Mouse (Mus musculus) hindbrain, embryonic 11.5 days (tissue): Measurements from ENCODE around the gene Nr2e1. TPM values are rescaled to one million over a fixed set of nuclear protein-coding genes. Genes with fewer than 3 reads are reported as not detected.

Experiments used
- ATAC-seq: fragments of 200-750 bp; cut with Nextera tagmentation; 2 replicates; pipeline ENCODE4 v1.8.0; 2017; ENCODE audit warnings: mild to moderate bottlenecking, moderate TSS enrichment, moderate library complexity; ENCODE audit not compliant: low FRiP score
- DNase-seq: peaks from one replicate; pipeline ENCODE4 v3.0.0-alpha.2; 2015; ENCODE audit warnings: low spot score
- H3K27ac ChIP-seq: fragments of 300-500 bp; sonication (generic); 2 replicates; pipeline ENCODE4 v1.5.1; 2014; ENCODE audit warnings: mild to moderate bottlenecking, low read depth, low read length
- H3K27me3 ChIP-seq: fragments of 300-500 bp; sonication (generic); 2 replicates; pipeline ENCODE4 v1.6.1; 2014; ENCODE audit warnings: mild to moderate bottlenecking, low read length, moderate library complexity, mixed read lengths; ENCODE audit not compliant: control insufficient read depth, insufficient read depth
- H3K36me3 ChIP-seq: fragments of 300-500 bp; sonication (generic); 2 replicates; pipeline ENCODE4 v1.6.1; 2014; ENCODE audit warnings: mild to moderate bottlenecking, low read length, moderate library complexity, mixed read lengths; ENCODE audit not compliant: control insufficient read depth, insufficient read depth
- H3K4me1 ChIP-seq: fragments of 300-500 bp; sonication (generic); replicated peaks from 2 replicates; pipeline ENCODE4 v1.6.1; 2014; ENCODE audit warnings: low read length, mixed read lengths; ENCODE audit not compliant: control insufficient read depth, insufficient read depth
- H3K4me2 ChIP-seq: fragments of 300-500 bp; sonication (generic); replicated peaks from 2 replicates; pipeline ENCODE4 v1.6.1; 2014; ENCODE audit warnings: mild to moderate bottlenecking, low read depth, low read length
- H3K4me3 ChIP-seq: fragments of 300-500 bp; sonication (generic); 2 replicates; pipeline ENCODE4 v1.5.1; 2014; ENCODE audit warnings: low read depth, low read length
- H3K9ac ChIP-seq: fragments of 300-500 bp; sonication (generic); 2 replicates; pipeline ENCODE4 v1.6.1; 2014; ENCODE audit warnings: low read depth, low read length
- H3K9me3 ChIP-seq: fragments of 300-500 bp; sonication (generic); 2 replicates; pipeline ENCODE4 v1.6.1; 2016; ENCODE audit warnings: low read length; ENCODE audit not compliant: control insufficient read depth
- whole genome bisulfite sequencing: fragments of 180-500 bp; shearing (Covaris S2); extraction: QIAGEN DNeasy Blood & Tissue Kit; methylation state at CpG from one replicate; pipeline ENCODE4 v1.1.7; 2014; 5-methylcytosine and 5-hydroxymethylcytosine counted together
- polyA plus RNA-seq: library from polyadenylated mRNA; unstranded; fragments of >200 nt; fragmentation: Nextera tagmentation; extraction: Ambion mirVana; gene quantifications from 2 replicates; pipeline ENCODE4 v1.2.1, GENCODE M21; 2014

Gene Nr2e1
- polyA plus RNA-seq, 1 experiment from 2014 or later = 0.71 TPM

- 86% methylated on average over 6 of the region's 6 CpGs for WGBS
- Histone ChIP-seq H3K4me1 (no peaks in the 10 kb centered on the region), H3K36me3 (no peaks in the 10 kb centered on the region), H3K9ac (no peak overlapping the region), H3K27me3 (no peaks in the 10 kb centered on the region; the same call in 1 of the 2 replicates), H3K4me2 (no peak overlapping the region), H3K9me3 (no peaks in the 10 kb centered on the region), H3K27ac (no peak overlapping the region), H3K4me3 (no peak overlapping the region)
- ATAC-seq = no peak
- DNase-seq = no peak
These were observed 37.5 kb downstream of the Nr2e1 start for GRCm38 (mm10) chr10:42545707-42546503.

DNA sequence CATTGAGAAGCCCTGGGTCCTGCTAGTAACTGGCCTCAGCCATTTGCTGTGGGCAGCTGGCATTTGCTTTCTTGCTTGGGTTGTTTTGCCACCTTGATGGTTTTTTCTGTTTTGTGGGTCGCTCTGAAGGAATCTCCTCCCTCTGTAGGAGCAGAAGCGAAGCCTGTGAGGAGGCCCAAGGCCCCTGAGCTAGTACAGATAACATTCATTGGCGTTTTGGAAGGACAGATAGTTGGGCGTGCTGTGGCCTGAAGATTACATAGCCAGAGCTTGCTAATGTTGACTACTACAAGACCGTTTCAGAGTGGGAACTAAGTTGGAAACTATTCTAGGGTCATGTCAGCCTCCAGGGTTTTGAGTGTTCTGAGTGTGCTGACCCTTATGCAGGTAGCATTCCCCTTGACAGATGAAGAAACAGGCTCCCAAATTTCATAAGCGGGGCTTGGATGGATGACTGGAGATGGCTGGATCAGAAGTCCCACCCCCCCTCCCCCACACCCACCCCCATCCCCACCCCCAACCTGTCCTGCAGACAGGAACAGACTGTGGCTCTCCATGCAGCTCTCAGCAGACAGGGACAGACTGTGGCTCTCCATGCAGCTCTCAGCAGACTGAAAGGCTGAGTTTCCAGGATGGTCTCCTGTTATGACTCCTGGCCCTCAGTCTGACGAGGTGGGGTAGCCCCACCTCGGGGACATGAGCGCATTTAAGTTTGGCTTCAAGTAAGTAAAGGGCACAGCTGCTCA, 45.7 kb downstream of the Nr2e1 start:
- Histone ChIP-seq H3K27ac (no peak overlapping the region), H3K4me1 (0 out of 2 replicates have a peak, but pooled peaks cover 3% of the 10 kb centered on the region), H3K36me3 (no peaks in the 10 kb centered on the region), H3K27me3 (no peaks in the 10 kb centered on the region), H3K4me2 (no peak overlapping the region), H3K4me3 (no peak overlapping the region), H3K9ac (no peak overlapping the region), H3K9me3 (no peaks in the 10 kb centered on the region)
- 81% methylated on average over 9 of the region's 9 CpGs for WGBS
- ATAC-seq = no peak
- DNase-seq = no peak

- H3K4me3 ChIP-seq = no peak overlapping the region
These were observed 49.5 kb downstream of the Nr2e1 start for GRCm38 (mm10) chr10:42533836-42534453.

DNA sequence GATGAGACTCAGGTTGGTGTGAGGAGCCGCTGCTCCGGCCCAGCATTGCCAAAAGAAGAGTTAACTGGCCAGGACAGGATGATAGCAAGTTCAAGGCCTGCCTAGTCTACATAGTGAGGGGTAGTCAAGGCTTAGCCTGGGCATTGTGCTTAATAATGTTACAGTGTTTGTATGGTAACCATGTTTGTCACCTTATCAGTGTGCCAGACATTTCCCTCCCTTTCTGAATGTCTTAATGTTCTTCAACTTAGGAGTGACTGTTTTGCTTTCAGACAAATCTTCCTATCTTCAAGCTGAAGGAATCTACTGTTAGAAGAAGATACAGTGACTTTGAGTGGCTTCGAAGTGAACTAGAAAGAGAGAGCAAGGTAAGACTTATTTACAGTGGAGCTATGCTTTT, 57.8 kb downstream of the Nr2e1 start:
- no peak overlapping the region for H3K9ac ChIP-seq
- no peak overlapping the region for H3K4me2 ChIP-seq
- no peaks in the 10 kb centered on the region for H3K27me3 ChIP-seq
- H3K4me1 ChIP-seq = no peaks in the 10 kb centered on the region
- 97% methylated on average over 3 of the region's 3 CpGs for WGBS
- no peak overlapping the region for H3K27ac ChIP-seq
- H3K36me3 ChIP-seq = no peaks in the 10 kb centered on the region; the same call in 1 of the 2 replicates
- no peak for ATAC-seq
- no peak overlapping the region for H3K4me3 ChIP-seq
- no peaks in the 10 kb centered on the region for H3K9me3 ChIP-seq
- no peak for DNase-seq

More at GRCm38 (mm10) chr10:42533836-42534453, 49.5 kb downstream of the Nr2e1 start:
- 91% methylated on average over 11 of the region's 11 CpGs for WGBS
- H3K36me3 ChIP-seq = no peaks in the 10 kb centered on the region
- H3K9ac ChIP-seq = no peak overlapping the region
- ATAC-seq (no peak), DNase-seq (no peak)
- H3K27ac ChIP-seq = no peak overlapping the region
- H3K4me2 ChIP-seq = no peak overlapping the region
- H3K27me3 ChIP-seq = no peaks in the 10 kb centered on the region
- H3K9me3 ChIP-seq = no peaks in the 10 kb centered on the region
- no peaks in the 10 kb centered on the region for H3K4me1 ChIP-seq

GRCm38 (mm10) chr10:42523556-42524162, 59.8 kb downstream of the Nr2e1 start:
- Histone ChIP-seq H3K4me3 (no peak overlapping the region), H3K36me3 (no peaks in the 10 kb centered on the region; the same call in 1 of the 2 replicates), H3K27ac (no peak overlapping the region), H3K4me2 (no peak overlapping the region), H3K27me3 (no peaks in the 10 kb centered on the region), H3K4me1 (no peaks in the 10 kb centered on the region), H3K9me3 (no peaks in the 10 kb centered on the region), H3K9ac (no peak overlapping the region)
- no peak for ATAC-seq
- WGBS = 76% methylated on average over 11 of the region's 11 CpGs
- no peak for DNase-seq

DNA sequence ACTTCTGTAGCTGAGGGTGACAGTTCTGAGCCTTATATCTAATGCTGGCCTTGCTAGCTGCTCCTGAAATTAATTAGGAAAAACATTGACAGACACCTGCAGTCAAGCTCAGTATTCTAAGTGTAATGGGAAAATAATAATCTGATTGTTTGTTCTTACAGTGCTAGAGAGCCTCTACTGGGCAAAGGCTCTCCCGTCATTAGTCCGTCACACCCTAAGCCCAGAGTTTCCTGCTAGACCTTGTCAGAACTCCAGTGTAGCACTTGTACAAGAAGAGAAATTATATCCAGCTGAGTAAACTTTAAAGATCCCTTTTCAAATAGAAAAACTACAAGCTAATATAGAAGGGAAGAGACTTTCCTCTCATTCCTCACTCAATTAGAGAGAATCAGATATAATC, 60.5 kb downstream of the Nr2e1 start:
- no peaks in the 10 kb centered on the region for H3K27me3 ChIP-seq
- no peaks in the 10 kb centered on the region for H3K9me3 ChIP-seq
- no peak overlapping the region for H3K4me3 ChIP-seq
- ATAC-seq (no peak), DNase-seq (no peak)
- H3K4me1 ChIP-seq = no peaks in the 10 kb centered on the region
- no peak overlapping the region for H3K4me2 ChIP-seq
- 64% methylated on average over 2 of the region's 2 CpGs for whole genome bisulfite sequencing
- H3K27ac ChIP-seq = no peak overlapping the region
- no peak overlapping the region for H3K9ac ChIP-seq
- no peaks in the 10 kb centered on the region; the same call in 1 of the 2 replicates for H3K36me3 ChIP-seq

- H3K4me2 ChIP-seq = no peak overlapping the region
- H3K27me3 ChIP-seq = no peaks in the 10 kb centered on the region
- H3K9me3 ChIP-seq = no peaks in the 10 kb centered on the region
- no peaks in the 10 kb centered on the region; the same call in 1 of the 2 replicates for H3K36me3 ChIP-seq
- 79% methylated on average over 5 of the region's 5 CpGs for WGBS
- no peak overlapping the region for H3K9ac ChIP-seq
- H3K4me1 ChIP-seq = no peaks in the 10 kb centered on the region
- ATAC-seq = no peak
- no peak overlapping the region for H3K4me3 ChIP-seq
- no peak for DNase-seq
- no peak overlapping the region for H3K27ac ChIP-seq
These were observed 62.0 kb downstream of the Nr2e1 start for GRCm38 (mm10) chr10:42521315-42521981.

DNA sequence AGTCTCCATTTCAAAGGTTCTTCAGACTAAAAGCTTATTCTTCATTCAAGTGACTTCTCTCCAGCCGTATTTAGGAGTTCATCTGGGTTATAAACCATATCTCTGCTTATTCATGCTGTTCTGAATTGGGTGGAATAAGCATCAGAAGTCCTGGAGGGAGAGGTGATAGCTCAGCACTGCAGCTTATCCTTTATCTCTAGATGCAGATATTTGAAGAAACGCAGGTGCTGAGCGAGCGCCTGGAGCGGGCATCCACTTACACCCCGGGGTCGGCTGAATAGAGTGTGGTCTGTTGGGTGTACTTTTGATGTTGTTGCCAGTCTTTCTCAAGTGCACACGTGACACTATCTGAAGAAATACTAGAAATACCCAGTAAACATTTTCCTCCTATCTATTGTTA, 65.1 kb downstream of the Nr2e1 start:
- Histone ChIP-seq H3K4me2 (no peak overlapping the region), H3K36me3 (no peaks in the 10 kb centered on the region), H3K4me1 (no peaks in the 10 kb centered on the region), H3K27me3 (no peaks in the 10 kb centered on the region), H3K27ac (no peak overlapping the region), H3K9ac (no peak overlapping the region), H3K4me3 (no peak overlapping the region), H3K9me3 (no peaks in the 10 kb centered on the region)
- no peak for ATAC-seq
- WGBS = 86% methylated on average over 8 of the region's 8 CpGs
- DNase-seq = no peak
